Mouse (Mus musculus): ENCODE data around the gene 2900026A02Rik.

DNA sequence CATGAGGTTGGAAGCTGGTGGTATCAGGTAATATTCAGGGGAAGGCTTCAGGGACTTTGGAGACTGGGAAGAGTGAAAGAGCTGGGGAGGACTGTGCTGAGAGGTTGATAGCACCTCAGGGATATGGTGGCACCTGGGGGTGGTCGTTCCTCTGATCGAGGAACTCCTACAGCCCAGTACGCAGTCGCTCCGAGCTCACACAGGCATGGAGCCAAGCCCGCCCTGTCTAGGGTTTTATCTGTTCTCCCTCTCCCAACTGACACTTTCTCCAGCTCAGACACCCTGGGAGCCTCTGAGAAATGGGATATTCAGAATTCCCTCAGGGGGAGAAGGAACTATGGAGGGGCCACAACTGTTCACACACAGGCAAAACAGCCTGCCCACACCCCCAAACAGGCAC lies 180.3 kb downstream of the 2900026A02Rik start:
- no peak for TF ChIP-seq CTCF (IDR thresholded peaks at IDR 0.05; ENCODE audit: low read depth)
- no peak for TF ChIP-seq EP300 (optimal IDR thresholded peaks at IDR 0.05)
